Mouse (Mus musculus) B cell, adult 2 months (primary cell): Measurements from ENCODE around the gene Rpl36.
A peak's percentile ranks its signal among the peaks of the same experiment; 100 is the strongest.
"Not testable (repeated sequence)": the region's sequence is repeated elsewhere in the genome, so short reads cannot be mapped to it uniquely, and the experiment has no call there.

ENCODE experiments used
- DNase-seq, 2 experiments: peaks; one replicate each; pipeline ENCODE4 v3.0.0; 2022

Rpl36 gene

DNA sequence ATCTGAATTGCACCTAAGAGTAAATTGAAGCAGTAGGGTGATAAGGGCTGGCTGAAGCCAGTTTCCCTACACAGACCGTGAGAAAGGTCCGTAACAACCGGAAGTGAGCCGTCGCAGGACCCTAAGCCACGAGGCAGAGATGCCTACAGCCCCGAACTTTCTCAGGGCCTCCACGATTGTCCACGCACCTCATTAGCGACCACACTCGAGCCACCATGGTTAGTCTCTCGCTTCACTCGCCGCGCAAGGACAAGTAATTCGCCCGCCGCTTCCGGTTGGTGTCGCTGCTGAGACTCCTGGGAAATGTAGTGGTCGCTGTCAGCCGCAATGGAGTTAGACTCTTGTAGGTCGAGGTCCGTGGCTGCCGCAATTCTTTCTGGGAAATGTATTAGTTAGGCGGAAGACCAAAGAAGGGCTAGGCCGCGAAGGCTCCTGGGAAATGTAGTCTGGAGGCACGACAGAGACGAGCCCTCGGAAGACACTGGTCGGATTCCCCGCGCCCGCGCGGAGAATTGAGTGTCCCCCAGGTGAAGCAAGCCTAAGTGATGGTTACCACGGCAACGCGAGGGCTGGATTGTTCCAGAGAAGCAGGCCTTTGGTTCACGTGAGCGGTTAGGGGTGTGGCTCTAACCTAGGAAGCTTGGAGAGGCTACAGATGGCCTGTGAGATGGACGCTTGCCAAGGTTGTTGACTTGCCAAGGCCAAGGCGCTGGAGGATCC is 3.6 kb upstream of the Rpl36 start, which contains the start of gene 2410015M20Rik:
Gene 2410015M20Rik (minus strand): TSS at position 320 of the 720 bp plus-strand sequence.
- DNase-seq: peak; percentile 90 to 93

DNA sequence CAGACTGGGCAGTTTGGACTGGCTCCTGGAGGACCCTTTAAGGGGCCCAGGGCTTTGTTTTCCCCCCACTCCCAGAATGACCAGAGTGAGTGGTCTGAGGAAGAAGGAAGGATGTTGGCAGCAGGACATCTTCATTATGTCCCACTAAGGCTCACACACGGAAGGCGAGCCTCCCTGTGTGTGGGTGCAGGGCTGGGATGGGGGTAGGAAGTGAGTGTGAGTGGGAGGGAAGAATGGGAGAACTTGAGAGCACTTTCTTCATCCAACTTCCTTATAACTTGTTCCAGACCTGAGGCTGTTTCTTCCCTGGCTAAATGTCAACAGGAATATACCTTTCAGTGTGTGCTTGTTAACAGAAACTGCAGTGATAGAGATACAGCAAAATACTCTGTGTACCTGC is 1.9 kb upstream of the Rpl36 start:
- DNase-seq: no peak

DNA sequence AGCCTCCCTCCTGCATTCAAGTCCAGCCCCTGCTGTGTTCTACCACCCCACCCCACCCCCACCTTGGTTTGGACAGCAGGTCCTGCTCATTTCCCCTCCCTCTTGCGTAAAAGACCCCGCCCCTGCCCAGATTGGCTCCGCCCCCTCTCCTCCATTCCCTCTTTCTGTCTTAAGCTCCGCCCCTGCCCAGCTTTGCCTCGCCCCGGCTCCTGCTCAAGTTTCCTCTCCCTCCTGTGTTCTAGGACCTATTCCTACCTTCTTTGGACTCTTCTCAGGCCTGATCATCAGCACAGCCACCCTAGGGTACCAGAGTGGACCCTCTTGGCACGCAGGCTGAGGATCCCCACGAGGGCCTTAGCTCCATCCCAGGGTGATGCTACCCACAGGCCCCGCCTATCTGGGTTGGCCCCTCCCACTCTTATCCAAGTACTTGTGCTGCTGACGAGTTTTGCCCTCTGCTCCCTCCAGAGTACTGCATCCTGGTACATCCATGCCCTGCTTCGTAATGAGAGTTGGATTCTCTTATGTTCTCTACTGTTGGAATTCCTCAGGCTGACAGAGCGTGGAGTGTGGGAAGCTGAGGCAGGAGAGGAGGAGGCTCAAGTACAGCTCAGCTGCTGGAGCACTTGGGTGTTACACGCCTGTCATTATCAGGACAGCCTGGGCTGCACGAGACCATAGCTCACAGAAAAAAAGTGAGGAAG is 1.2 kb upstream of the Rpl36 start:
- DNase-seq: peak; percentile 27 to 31

DNA sequence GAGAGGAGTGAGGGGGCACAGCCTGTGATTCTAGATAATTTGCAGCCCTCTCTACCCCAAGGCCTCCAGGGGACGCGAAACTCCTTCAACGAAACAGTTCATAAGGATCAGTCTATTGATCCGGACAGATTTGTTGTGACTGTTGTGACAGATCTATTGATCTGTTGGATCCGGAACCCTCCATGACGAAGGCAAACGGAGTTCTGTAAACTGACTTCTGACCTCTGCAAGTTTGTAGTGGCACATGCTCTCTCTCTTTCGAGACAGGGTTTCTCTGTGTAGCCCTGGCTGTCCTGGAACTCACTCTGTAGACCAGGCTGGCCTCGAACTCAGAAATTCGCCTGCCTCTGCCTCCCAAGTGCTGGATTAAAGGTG is 664 bp upstream of the Rpl36 start:
- not testable (repeated sequence) for DNase-seq

DNA sequence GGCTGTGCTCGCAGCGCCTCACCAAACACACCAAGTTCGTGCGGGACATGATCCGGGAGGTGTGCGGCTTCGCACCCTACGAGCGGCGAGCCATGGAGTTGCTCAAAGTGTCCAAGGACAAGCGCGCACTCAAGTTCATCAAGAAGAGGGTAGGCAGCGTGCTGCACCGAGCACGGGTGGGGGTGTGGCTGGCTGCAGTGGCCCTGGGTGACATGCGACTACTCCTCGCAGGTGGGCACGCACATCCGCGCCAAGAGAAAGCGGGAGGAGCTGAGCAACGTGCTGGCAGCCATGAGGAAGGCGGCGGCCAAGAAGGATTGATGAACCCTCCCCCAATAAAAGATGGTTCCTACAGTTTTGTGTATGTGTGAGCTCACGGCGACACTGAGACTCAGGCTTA is 677 bp downstream of the Rpl36 start:
- peak; percentile 43 to 50 for DNase-seq

DNA sequence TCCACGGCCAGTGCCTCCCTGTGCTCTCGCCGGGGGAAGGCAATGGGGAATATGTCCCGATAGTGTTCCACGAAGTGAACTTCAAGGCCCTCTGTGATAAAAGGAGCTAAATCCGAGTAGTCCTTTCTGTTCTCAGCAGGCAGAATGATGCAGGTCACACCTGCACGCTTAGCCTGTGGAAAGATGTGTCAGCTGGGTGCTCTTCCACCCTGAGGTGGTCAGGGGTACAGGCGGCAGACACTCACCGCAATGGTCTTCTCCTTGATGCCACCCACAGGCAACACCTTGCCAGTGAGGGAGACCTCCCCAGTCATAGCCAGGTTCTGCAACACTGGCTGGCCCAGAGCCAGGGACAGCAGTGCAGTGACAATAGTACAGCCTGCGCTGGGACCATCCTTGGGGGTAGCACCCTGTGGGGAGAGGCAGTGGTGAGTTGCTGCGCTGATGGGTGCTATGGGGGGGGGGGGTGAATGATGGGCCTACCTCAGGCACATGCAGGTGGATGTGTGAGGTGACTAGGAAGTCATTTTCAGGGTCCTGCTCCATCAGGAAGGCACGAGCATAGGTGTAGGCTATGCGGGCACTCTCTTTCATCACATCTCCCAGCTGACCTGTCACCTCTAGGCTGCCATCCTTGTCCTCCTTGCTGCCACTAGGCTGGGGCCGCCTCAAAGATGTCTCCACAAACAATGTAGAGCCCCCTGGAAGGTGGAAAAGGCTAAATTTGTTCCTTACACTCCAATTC is 1.3 kb downstream of the Rpl36 start:
- DNase-seq: peak; percentile 12 to 19

DNA sequence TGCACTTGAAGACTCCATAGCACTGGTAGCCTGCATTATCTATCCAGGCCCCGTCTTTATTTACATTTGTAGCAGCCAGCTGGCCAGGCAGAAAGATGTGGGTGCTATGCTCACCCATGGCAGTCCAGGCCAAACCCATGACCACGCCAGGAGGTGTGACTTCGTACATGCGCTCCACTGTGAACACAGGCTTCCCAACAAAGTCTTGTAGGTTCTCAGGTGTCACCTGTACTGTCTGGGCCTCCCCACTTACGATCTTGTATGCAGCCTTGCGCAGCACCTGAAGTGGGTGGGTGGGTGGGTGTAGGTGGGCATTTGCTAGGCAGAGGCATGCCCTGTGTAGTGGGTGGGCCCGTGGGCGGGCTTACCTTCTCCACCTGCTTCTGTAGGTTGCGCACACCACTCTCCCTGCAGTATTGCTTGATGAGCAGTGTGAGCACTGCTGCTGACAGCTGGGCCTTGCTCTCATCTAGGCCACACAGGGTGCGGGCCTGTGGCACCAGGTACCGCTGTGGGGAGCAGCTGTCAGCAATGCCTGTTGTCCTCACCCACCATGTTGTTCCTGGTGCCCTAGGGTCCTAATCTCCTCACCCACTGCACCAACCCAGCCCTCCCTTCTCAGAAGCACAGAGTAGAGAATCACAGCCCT is 2.0 kb downstream of the Rpl36 start:
- no peak for DNase-seq

DNA sequence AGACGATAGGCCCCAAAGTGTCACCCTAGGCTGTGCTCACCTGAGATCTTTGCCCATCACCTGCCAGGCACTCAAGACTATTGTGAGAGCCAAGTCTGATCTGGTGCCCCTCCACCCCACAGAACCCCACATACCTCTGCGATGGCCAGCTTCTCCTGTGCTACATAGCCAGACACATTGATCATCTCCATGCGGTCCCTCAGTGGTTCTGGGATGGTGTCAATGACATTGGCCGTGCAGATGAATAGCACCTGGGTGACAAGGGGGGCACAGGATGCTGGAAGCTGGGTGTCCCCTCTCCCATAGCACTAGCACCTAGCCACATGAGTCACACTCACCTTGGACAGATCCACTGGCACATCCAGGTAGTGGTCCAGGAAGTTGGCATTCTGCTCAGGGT is 2.6 kb downstream of the Rpl36 start:
- DNase-seq: no peak

DNA sequence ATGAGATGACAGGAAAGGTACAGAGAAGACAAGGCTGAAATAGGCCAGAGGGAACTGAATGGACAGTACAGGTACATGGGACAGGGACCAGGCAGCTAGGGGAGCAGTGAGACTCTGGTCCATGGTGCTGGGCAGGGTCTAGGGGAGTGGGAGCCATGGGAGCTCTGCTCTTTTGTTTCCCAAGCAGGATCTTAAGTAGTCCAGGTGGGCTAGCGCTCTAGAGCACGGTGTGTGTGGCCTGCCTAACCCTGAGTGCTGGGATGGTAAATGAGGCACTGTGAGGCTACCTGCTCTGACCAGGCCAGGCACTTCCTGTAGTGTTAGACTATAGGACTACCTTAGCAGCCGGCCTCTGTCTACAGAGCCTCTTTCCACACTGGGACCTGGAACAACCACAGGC is 3.5 kb downstream of the Rpl36 start:
- DNase-seq: no peak

DNA sequence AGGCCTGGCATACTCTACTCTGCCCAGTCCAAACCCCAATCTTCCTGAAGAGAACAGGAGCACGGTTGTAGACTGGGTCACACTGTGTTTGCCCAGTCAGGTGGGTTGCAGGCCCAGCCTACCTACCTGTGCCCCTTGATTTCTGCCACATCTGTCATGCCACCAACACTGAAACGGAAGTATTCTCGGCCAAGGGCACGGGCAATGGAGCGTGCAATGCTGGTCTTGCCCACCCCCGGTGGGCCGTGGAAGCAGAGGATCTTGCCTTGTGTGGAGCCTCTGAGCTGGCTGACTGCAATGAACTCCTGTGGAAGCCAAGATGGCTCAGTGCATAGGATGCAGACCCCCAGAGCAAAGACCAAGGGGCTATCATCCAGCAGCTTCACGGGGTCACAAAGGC is 4.4 kb downstream of the Rpl36 start:
- DNase-seq: no peak

DNA sequence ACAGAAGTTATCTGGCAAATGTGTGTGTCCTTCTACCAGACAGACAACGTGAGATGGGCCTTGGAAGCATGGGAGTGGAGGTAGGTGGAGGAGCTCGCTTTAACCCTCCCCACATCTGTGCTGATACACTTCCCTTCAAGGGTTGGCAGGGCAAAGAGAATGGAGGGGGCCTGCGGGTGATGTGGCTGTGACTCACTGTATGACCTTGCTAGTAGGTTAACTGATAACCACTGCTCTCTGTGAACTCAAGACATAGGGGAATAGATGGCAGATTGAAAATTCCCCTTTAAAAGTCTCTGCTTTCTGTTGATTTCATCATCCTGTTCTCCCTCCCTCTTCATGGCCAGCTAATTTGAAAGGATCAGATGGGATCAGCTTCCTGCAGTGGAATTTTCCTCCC is 12.3 kb downstream of the Rpl36 start:
- peak in 1 of 2 experiments; percentile 16 for DNase-seq

DNA sequence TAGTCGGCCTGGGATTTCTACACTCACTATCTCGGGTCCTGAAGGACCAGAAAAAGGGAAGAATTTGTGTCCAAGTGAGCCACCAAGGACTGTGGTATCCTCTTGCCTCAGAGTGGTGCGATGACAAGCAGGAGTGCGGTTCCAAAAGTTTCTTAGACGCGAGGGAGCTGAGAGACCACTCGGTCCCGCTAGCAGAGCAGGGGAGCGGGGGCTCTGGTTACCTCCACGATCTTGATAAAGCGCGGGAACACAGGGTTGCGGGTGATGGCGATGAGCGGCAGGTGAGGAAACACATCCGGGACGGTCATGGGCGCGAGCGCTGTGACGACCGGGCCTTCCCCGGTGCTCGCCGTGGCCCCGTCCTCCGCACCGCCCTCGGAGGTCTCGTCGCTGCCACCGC is 13.0 kb downstream of the Rpl36 start:
- no peak for DNase-seq

DNA sequence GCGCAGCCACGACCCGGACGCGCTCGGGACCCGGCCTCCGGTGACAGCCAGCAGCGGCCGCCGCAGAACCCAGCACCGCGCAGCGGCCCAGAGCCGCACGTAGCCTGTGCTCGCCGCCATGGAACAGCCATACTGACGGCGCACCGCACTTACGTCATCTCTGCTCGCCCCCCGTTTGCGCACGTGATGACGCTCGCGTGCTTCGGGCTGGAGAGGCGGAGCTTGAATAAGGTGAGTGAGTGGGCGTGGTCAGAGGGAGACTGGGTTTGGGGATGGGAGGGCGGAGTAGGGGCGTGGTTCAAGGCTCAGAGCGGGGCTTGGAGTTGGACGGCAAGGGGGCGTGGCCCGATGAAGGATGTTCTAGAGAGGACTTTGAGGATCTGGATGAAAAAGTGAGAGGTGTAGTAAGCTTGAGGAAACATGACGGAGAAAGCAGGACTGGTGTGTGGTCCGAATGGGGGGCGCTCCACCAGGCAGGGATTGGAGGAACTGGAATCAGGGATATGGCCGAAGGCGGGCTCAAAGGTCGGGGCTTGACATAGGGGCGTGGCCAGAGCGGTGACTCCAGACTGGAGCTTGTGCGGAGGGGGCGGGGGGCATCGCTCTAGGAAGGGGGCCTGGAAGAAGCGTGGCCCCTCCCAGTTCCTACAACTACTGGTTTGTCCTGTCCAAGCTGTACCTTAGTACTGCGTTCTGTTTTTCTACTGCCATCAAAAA is 13.7 kb downstream of the Rpl36 start, which contains the start of gene Lonp1:
Gene Lonp1 (minus strand): TSS at position 134 of the 717 bp plus-strand sequence.
- DNase-seq: peak; percentile 98

DNA sequence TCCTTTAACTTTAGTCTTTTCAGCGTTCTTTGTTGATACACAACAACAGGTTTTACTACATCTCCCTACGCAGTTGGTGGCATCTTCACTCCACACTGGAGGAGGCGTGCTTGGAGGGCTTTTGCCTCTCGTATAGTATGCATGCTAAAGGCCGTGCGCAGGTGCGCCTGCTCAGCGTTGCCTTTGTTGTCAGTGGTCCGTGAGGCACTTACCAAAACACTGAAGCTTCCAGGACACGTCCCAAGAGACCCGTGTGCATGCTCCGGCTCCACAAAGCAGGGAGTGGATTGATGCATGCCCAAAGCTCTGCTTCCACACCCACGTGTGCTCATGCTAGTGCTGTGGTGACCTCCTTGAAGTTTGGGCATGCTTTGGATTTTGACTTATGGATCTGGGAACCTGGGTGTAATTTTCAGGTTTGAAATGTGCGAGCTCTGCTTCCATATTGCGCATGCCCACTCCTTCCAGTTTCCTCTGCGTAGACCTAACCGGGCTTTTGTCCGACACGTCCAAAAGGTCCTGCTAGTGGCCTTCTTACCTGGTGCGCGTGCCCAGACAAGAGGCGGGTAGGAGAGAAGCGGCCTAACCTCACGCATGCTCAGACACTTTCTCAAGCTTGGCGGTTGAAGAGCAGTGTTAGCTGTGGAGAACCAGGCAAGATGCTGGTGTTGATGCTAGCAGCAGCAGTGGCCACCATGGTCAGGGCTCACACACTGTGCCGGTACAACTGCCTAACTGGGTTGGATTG is 14.5 kb downstream of the Rpl36 start, which contains the start of gene Catsperd:
Gene Catsperd (plus strand): TSS at position 614 of the 748 bp plus-strand sequence.
- DNase-seq: peak; percentile 26 to 32

DNA sequence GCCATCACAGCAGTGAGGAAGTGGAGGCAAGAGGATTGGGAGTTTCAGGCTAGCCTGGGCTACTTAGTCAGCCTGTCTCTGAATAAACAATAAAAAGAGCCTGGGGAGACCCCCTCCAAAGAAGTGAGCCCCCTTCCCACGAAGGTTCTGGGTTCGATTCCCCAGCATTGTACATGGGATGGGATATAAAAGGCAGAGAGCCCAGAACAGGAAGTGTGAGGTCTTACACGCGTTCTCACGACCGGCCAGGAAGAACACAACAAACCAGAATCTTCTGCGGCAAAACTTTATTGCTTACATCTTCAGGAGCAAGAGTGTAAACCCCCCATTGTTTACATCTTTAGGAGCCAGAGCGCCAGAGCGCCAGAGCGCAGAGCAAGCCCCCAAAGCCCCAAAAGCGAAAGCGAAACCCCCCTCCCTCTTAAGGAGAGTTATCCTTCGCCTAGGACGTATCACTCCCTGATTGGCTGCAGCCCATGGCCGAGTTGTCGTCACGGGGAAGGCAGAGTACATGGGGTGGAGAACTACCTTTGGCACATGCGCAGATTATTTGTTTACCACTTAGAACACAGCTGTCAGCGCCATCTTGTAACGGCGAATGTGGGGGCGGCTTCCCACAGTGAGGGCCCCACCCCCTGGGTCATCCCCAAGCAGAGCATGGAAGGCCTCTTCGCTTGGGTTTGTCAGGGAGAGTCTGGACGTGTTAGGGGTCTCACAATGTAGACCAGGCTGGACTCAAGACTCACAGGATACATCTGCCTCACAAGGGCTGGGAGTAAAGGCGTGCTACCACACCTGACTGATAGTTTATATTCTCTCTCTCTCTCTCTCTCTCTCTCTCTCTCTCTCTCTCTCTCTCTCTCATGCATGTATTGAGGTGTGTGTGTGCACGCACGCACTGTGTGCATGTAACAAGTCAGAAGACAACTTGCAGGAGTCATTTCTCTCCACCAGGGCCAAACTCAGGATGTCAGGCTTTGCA is 16.9 kb downstream of the Rpl36 start:
- not testable (repeated sequence) for DNase-seq

DNA sequence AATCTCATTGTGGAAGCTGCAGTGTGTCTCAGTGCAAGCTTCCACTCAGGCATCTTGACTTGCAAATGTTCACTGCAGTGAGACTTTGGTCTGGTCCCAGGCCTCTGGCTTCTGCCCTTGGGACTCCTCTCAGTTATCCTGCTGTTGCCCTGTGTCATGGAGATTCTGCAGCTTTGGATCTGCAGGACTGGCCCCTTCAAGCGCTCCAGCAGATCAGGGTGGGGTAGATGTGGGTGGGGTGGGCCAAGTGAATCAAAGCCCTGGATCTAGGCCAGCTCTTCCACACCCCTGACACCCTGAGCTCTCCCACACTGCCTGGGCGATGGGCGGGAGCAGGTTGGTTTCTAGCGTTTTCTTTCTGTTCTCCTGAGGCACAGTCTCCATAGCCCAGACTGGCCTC is 18.6 kb downstream of the Rpl36 start:
- no peak for DNase-seq

DNA sequence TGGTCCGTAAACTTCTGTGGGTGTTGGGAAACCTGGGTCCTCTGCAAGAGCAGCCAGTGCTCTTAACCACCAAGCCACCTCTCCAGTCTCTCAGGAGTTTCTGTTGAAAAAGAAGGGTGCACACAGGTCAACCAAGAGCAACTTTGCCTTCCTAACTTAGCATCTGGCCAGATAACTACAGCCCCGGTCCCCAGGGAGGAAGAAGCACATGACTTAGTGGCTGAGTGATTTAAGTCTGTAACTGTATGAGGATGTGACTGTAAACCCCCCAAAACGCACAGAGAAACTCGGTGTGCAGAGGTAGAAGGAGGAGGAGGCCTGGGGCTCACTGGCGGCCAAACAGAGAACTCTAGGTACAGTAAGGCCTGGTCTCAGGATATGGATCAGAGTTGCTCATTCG is 20.8 kb downstream of the Rpl36 start:
- peak; percentile 73 to 81 for DNase-seq

DNA sequence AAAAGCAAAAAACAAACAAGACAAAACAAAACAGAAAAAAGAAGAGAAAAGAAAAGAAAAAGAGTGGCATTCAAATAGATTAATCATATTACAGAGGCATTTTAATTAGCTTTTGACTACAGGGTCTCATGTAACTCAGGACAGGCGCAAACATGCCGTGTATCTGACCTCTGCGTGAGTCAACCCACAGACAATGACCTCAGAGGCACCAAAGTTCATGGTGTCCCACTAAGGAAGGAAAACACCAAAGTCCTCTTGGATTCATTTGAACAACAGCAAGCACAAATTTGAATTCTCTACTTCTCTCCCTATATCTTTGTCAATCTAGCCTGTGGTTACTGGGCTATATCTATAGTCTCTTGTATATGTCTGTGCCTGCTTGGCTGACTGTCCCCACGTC is 30.0 kb downstream of the Rpl36 start:
- DNase-seq: no peak

DNA sequence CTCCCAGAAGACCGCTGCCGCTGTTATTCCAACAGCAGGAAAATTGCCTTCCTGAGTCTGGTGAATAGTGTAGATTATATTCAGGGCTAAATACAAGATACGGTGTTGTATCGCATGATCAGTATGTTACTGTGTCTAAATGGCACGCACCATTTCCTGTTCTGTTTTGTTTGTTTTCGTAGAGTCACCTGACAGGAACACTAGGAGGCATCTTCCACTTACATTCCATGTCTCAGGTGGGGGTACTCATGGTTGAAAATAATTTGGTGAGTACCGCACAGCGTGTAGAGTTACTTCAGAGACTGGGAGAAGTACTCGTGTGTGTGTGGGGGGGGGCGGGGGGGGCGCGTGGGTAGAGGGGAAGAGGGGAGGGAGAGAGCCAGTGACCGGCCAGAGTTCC is 34.3 kb downstream of the Rpl36 start:
- DNase-seq: no peak

DNA sequence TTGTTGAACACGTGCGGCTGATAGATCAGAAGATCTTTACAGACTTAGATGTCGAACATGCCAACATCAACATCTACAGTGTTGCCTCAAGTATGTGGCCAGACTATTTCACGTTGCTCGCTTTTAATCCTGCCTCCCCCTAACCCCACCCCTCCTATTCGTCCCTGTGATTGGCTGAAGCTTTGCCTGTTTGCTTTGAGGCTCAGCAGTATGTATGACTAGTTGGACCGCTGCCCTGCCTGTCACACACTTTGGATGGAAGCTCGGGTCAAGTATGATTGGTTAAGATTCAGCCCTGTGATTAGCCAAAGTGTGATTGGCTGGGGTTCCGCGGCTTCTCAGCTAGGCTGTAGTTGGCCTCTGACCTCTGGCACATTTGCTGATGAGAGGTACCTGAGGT is 38.6 kb downstream of the Rpl36 start:
- DNase-seq: no peak
